Mouse (Mus musculus): Measurements from ENCODE around the gene Nfyb. TPM values are rescaled to one million over a fixed set of nuclear protein-coding genes. Genes with fewer than 3 reads are reported as not detected.
A peak's percentile ranks its signal among the peaks of the same experiment; 100 is the strongest.

The Nfyb gene
- total and polyA plus RNA-seq, 3 experiments = 24.0 to 39.6 (median 26.6) TPM

- Histone ChIP-seq H3K27me3 (replicated peaks) (peaks cover 2% of the 10 kb centered on the region), H3K9ac (ENCODE audit: insufficient read depth, low read depth) (no peak overlapping the region), H3K27ac (ENCODE audit: insufficient read depth, low read depth) (no peak overlapping the region), H3K4me3 (replicated peaks in 1 of 3; ENCODE audit: low read depth in 2 of 3, low read length in 2 of 3, poor library complexity in 1 of 3) (no peak overlapping the region), H3K79me2 (replicated peaks; ENCODE audit: control insufficient read depth, extremely low read depth, insufficient read depth, poor library complexity, severe bottlenecking) (no peaks in the 10 kb centered on the region), H3K4me2 (ENCODE audit: insufficient read depth, low read depth, poor library complexity, severe bottlenecking) (no peak overlapping the region), H3K36me3 (replicated peaks in 1 of 2; ENCODE audit: control insufficient read depth in 1 of 2, insufficient read depth in 1 of 2, low read length in 1 of 2) (no peaks in the 10 kb centered on the region), H3K9me3 (replicated peaks; ENCODE audit: low read length) (peaks cover 3% of the 10 kb centered on the region), H3K4me1 (ENCODE audit: control insufficient read depth in 1 of 2, insufficient read depth in 2 of 2) (peaks cover 6 to 20% of the 10 kb centered on the region in 2 experiments; a peak in 3 of 4 replicates)
- dilution Hi-C loops (cut with MboI; ENCODE audit: extremely low pct_ligation_motif_present, extremely low pct_unique_long_range_greater_than_20kb, low sequenced_read_pairs) = no loop called here
- in situ Hi-C loops (cut with MboI; ENCODE audit: low pct_ligation_motif_present, low pct_unique_long_range_greater_than_20kb, low sequenced_read_pairs) = loop anchor here (25.0 kb wide), 1 partner anchor 431 kb away; no protein-coding TSS in a partner anchor
- TF ChIP-seq MEF2A (IDR thresholded peaks at IDR 0.05; ENCODE audit: borderline replicate concordance, low read depth, low read length) (no peak), IRF4 (IDR thresholded peaks at IDR 0.05; ENCODE audit: low read depth, low read length) (no peak), NRF1 (IDR thresholded peaks at IDR 0.05; ENCODE audit: low read depth, low read length) (no peak), RCOR1 (conservative IDR thresholded peaks at IDR 0.05; ENCODE audit: low read depth, low read length) (no peak), USF2 (conservative IDR thresholded peaks at IDR 0.05; ENCODE audit: low read depth, low read length) (no peak), MXI1 (IDR thresholded peaks at IDR 0.05; ENCODE audit: low read depth, low read length) (no peak), RAD21 (IDR thresholded peaks at IDR 0.05; ENCODE audit: low read depth, low read length) (no peak), MAFK (IDR thresholded peaks at IDR 0.05; ENCODE audit: insufficient replicate concordance, low read length) (no peak), JUND (conservative IDR thresholded peaks at IDR 0.05; ENCODE audit: low read depth, low read length) (no peak), MAX (IDR thresholded peaks at IDR 0.05; ENCODE audit: low read length) (no peak), ELF1 (IDR thresholded peaks at IDR 0.05; ENCODE audit: low read depth, low read length) (no peak), MAZ (IDR thresholded peaks at IDR 0.05; ENCODE audit: low read depth, low read length) (no peak), MYC (IDR thresholded peaks at IDR 0.05; ENCODE audit: low read depth, low read length) (no peak), PAX5 (IDR thresholded peaks at IDR 0.05; ENCODE audit: low read length) (no peak), SMC3 (IDR thresholded peaks at IDR 0.05; ENCODE audit: low read depth, low read length) (no peak), ZC3H11A (IDR thresholded peaks at IDR 0.05; ENCODE audit: low read depth, low read length) (no peak), HCFC1 (IDR thresholded peaks at IDR 0.05; ENCODE audit: low read depth, low read length) (no peak), USF1 (IDR thresholded peaks at IDR 0.05; ENCODE audit: low read depth, low read length) (no peak)
- DNase-seq (ENCODE audit: extremely low read depth) = no peak
These were observed 16.9 kb upstream of the Nfyb start for GRCm38 (mm10) chr10:82780816-82781215.

DNA sequence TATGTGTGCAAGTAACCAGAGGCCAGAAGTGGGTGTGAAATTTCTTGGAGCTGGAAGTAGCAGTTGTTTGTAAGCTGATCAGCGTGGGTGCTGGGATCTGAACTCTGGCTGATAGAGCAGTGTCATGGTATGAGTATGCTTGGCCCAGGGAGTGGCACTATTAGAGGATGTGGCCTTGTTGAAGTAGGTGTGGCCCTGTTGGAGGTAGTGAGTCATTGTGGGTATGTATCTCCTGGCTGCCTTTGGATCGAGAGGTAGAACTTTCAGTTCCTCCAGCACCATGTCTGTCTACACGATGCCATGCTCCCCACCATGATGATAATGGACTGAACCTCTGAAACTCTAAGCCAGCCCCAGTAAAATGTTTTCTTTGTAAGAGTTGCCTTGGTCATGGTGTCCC, 16.4 kb upstream of the Nfyb start:
- TF ChIP-seq JUN (IDR thresholded peaks at IDR 0.05; ENCODE audit: insufficient read depth, low read depth, low read length) (peak; percentile 46; the same call in 1 of the 2 replicates), IRF4 (IDR thresholded peaks at IDR 0.05; ENCODE audit: low read depth, low read length) (peak; percentile 39; the same call in 1 of the 2 replicates), JUND (conservative IDR thresholded peaks at IDR 0.05; ENCODE audit: low read depth, low read length) (peak; percentile 51; the same call in 1 of the 2 replicates), EP300 (IDR thresholded peaks at IDR 0.05; ENCODE audit: low read length) (0 out of 2 replicates have a peak, but pooled peaks have one; percentile 10), MAZ (IDR thresholded peaks at IDR 0.05; ENCODE audit: low read depth, low read length) (no peak), MYC (IDR thresholded peaks at IDR 0.05; ENCODE audit: low read depth, low read length) (0 out of 2 replicates have a peak, but pooled peaks have one; percentile 57)
- in situ Hi-C loops (cut with MboI; ENCODE audit: low pct_ligation_motif_present, low pct_unique_long_range_greater_than_20kb, low sequenced_read_pairs) = loop anchor here (25.0 kb wide), 1 partner anchor 432 kb away; no protein-coding TSS in a partner anchor

More for the DNA sequence above, 16.4 kb upstream of the Nfyb start:
- dilution Hi-C loops (cut with MboI; ENCODE audit: extremely low pct_ligation_motif_present, extremely low pct_unique_long_range_greater_than_20kb, low sequenced_read_pairs) = no loop called here
- Histone ChIP-seq H3K27ac (ENCODE audit: insufficient read depth, low read depth) (no peak overlapping the region), H3K36me3 (replicated peaks in 1 of 2; ENCODE audit: control insufficient read depth in 1 of 2, insufficient read depth in 1 of 2, low read length in 1 of 2) (no peaks in the 10 kb centered on the region), H3K9ac (ENCODE audit: insufficient read depth, low read depth) (no peak overlapping the region), H3K4me3 (replicated peaks in 1 of 3; ENCODE audit: low read depth in 2 of 3, low read length in 2 of 3, poor library complexity in 1 of 3) (no peak overlapping the region), H3K27me3 (replicated peaks) (peaks cover 2% of the 10 kb centered on the region), H3K79me2 (replicated peaks; ENCODE audit: control insufficient read depth, extremely low read depth, insufficient read depth, poor library complexity, severe bottlenecking) (no peaks in the 10 kb centered on the region), H3K4me2 (ENCODE audit: insufficient read depth, low read depth, poor library complexity, severe bottlenecking) (no peak overlapping the region), H3K4me1 (ENCODE audit: control insufficient read depth in 1 of 2, insufficient read depth in 2 of 2) (peaks cover 6 to 20% of the 10 kb centered on the region in 2 experiments; a peak in 3 of 4 replicates), H3K9me3 (replicated peaks; ENCODE audit: low read length) (peaks cover 3% of the 10 kb centered on the region)
- DNase-seq (ENCODE audit: extremely low read depth) = peak; percentile 69

Measured in CH12.LX (cell line).